Mouse (Mus musculus) skeletal muscle tissue, adult 2 months (tissue): Measurements from ENCODE around the gene Amigo3.
"Not testable (repeated sequence)": the region's sequence is repeated elsewhere in the genome, so short reads cannot be mapped to it uniquely, and the experiment has no call there.

Source experiments
- DNase-seq: peaks from one replicate; pipeline ENCODE4 v3.0.0-alpha.2; 2012; ENCODE audit warnings: low read depth, low spot score

The Amigo3 gene

DNA sequence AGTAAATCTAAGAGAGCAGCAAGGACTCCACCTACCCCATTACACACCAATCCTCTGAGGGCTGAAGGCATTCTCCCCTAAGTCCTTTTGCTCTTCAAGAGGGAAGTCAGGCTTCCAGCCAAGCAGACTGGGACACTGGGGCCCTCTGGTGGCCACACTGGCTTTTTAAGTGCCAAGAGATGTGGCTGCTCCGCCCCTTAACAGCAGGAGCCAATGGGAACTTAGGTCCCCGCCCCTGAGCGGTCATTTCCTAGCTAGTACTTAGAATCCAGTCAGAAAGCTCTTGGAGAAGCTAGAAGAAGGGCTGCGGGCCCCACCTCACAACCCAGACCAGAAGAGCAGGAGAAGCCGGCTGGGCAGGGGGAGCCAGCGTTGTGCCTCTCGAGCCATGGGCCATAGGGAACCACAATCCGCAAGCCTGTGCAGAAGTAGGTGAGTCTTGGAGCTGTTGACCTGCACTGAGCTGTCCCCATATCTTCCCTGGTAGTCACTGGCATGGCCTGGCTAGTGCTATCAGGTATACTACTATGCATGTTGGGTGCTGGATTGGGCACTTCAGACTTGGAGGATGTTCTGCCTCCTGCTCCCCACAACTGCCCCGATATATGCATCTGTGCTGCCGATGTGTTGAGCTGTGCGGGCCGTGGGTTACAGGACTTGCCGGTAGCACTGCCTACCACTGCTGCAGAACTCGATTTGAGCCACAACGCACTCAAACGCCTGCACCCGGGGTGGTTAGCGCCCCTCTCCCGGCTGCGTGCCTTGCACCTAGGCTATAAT, at the start of gene Amigo3:
Gene Amigo3 (plus strand): TSS at position 275 of the 780 bp plus-strand sequence.
- peak; percentile 96 for DNase-seq

DNA sequence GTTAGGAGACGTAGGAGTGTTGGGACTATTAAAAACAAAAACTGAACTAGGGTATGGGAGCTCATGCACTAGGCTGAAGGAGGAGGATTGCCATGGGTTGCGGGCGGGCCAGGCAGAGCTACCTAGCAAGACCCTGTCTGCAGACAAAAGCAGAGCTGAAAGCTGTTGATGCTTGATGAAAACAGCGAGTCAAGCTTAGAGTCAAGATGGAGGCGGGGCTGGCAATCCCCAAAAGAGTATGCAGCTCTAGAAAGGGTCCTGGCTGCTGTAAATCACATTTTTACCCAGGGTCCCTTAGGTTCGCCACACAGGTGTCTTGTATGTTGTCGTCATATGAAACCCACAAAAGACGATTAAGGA, 49.4 kb upstream of the Amigo3 start:
- no peak for DNase-seq

DNA sequence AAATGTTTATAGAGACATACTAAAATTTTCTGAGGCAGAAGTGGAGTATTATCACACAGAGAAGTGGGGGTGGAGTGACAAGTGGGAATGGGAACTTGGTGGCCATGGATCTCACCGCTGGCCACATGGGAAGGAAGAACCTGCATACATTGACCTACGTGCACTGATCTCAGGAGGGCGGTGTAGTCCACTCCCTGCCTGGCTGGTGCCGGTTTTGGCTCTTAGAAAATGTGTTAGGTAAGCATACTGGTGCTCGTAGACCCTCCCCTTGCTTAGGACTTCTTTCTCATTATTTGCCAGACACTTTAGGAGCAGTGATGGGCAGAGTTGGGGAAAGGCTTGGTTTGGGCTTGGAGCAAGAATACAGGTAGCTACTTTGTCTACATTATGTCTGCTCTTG, 44.9 kb upstream of the Amigo3 start:
- no peak for DNase-seq

DNA sequence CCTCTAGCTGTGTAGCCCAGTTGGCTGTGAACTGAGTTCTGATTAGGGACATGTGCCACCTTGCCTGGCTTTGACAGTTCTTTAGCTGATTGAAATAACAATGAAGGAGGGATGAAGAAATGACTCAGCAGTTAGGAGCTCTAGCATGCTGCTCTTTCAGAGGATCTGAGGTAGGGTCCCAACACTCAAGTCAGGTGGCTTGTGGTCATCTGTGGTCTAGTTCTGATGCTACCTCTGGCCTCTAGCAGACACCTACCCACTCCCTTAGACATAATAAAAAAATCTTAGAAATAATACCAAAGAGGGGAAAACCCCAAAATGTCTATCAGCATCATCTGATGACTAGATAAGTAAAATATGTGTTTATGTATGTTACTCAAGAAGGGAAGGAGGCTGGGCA, 42.6 kb upstream of the Amigo3 start:
- no peak for DNase-seq

DNA sequence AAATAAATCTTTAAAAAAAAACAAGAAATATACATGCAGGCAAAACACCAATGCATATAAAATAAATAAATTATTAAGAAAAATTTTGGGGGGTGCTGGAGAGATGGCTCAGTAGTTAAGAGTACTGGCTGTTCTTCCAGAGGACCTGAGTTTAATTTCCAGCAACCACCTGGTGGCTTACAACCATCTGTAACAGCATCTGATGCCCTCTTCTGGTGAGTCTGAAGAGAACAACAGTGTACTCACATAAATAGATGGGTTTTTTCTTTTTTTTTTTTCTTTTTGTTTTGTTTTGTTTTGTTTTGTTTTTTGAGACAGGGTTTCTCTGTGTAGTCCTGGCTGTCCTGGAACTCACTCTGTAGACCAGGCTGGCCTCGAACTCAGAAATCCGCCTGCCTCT, 39.4 kb upstream of the Amigo3 start:
- DNase-seq = not testable (repeated sequence)

DNA sequence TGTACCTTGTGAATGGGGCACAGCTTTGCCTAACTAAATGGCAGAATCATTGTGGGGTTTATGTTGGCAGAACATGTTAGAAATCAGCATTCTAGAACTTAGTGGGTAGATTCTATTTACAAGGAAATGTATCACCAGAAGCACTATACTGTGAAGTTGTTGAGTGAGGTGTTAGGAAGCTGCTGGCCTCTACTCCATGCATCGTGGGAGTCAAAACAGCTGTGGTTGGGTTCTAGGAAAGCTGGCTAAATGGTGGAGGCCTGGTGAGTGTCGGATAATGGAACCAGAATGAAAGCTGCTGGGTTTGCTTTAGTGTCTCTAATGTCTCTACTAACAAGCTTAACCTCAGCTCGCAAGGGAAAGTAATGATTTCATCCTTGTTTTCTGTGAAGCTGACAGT, 35.8 kb upstream of the Amigo3 start:
- DNase-seq = no peak

DNA sequence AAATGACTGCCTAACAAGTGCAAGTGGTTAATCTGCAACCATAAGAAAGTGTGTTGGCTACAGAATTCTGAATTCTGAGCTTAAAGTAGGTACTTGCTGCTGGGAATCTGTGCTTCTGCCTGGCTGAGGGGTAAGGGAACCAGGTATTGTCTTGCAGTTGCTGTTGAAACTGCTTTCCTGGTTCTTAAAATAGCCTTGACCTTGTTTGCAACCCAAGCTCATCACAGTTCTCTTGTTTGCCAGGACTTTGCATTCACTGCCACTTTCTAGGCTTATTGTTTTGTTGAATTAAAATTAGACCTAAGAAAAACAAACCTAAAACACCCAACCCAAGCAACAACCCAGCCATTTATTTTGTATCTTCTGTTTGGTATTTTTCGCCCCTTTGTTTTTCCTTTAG, 32.2 kb upstream of the Amigo3 start:
- DNase-seq = no peak

DNA sequence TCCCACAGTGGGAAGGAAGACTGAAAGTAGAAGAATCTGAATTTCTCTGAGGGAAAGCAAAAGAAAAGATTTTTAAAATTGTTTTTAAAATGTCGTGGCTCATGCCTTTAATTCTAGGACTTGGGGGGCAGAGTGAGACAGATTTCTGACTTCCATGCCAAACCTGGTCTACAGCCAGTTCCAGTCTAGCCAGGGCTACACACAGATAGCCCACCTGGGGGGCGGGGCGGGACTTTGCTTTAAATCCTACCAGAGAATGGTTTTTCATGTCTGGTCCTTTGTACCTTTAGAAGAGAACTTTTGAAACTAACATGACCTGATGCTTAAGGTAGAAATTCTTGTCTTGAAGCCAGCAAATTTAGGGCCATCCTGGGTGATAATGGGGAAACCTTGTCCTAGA, 29.7 kb upstream of the Amigo3 start:
- DNase-seq = no peak

DNA sequence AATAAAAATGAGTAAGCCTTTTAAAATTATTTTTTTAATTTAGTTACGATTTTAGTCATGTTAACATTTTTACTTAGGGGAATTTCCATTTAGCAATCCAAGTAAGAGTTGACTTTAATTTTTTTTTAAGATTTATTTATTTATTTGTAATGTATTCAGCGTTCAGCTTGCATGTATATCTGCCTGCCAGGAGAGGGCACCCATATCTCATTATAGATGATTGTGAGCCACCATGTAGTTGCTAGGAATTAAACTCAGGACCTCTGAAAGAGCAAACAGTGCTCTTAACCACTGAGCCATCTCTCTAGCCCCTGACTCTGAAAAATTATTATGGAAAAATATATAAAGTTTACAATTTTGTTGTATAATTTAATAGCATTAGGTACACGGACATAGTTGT, 26.4 kb upstream of the Amigo3 start:
- DNase-seq = no peak

DNA sequence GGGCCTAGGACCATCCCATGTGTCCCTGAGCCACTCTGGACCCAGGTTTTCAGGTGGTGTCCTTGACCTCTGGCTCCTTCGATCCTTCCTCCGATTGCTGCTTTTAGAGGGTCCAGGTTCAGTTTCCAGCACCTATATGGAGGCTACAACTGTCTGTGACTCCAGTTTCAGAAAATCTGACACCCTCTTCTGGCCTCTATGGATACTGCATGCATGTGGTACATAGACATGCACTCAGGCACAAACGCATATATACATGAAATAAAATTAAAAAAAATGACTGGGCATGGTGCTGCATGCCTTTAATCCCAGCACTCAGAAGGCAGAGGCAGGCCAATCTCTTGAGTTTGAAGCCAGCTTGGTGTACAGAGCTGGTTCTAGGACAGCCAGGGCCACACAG, 25.1 kb upstream of the Amigo3 start:
- no peak for DNase-seq

DNA sequence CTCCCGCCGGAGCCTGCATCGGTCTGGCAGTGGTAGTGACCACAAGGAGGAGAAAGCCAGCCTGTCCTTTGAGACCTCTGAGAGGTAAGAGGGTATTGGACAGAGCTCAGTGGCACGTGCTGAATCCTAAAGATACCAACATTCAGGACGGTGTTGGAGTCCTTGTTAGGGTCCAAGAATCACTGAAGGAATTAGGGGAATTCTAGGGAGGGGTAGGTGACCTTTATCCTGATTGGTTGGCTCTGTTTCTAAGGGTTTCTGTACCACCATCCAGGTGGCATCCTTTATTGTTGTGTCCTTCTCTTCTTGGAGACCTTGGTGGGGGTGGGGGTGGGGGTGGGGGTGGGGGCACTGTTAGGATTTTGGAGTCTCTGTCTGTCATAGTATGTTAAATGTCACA, 20.8 kb upstream of the Amigo3 start:
- DNase-seq = no peak

DNA sequence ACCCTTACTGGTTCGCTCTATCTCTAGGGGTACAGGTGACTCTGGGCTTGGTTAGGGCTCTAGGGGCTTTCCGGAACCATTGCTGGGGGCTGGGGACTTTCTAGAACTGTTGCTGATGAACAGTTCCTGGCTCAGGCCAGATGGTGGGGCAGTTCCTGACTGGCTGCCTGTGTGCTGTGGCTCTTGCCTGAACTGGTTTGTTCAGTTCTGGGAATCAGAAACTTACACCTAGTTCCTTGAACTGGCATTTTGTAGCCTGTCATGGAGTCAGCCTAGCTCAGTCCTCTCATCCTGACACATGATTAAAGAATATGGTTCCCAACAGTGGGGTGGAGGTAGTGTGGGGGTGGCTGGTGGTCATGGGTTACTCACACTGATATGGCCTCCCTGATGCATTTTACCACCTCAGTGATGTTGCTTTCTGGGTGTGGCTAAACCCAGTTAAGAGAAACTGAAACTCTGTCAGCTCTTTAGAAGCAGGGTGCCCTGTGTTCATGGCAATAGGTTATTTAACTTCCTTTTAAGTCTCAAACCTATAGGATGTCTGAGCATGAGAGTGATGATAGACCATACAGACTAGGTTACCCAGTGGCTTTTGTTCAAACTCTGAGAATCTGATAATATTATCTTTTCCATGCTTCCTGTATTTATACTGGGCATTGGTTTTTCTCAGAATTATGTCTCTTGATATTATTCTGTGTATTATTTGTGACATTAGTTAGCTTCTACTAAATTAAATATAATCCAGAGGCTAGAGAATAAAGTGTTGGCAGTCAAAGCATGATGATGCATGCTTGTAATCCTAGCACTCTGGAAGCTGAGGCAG, 17.4 kb upstream of the Amigo3 start:
- DNase-seq = no peak

DNA sequence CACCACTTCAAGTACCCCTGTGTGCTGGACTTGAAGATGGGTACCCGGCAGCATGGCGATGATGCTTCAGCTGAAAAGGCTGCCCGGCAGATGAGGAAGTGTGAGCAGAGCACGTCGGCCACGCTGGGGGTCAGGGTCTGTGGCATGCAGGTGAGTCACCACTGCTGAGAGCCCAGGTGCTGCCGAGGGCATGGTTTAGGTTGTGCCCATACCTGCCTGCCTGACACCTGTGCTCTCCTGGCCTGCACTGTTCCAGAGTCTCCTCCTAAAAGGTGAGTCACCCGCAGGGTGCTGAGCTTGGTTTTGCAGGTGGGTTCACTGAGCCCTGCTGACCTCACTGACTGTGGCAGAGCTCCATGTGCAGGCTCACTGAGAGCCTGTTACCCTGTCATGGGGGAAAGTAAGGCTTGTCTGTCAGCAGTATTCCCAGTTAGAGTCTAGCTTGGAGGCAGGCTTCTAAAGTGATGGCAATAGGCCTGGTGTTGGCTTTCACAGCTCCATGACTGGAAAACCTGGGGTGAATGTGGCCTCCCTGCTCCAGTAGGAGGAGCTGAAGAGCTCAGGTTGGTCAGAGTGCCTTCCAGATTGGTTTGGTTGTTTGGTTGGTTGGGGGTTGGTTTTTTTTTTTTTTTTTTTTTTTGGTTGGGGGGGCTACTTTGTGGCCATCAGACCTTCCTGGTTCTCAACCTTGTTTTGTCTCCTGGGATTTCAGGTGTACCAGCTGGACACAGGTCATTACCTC, 8.0 kb upstream of the Amigo3 start:
- no peak for DNase-seq

DNA sequence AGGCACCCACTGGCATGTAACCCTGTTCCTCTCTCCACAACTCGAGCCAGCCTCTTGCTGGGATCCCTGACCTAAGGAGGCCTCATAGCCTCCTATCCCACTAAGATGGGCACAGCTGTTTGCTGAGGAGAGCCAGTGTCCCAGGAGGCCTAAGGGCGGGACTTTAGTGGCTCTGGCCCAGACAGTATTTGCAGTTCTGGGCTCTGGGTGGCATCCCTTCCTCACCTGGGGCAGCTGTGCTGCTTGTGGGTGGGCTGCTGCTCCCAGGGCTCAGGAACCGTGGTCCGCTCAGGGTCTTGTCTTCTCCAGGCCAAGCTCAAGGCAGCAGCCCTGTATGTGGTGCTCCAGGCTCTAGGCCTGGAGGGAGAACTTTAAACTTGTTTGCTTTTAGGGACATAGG, 6.4 kb upstream of the Amigo3 start:
- DNase-seq = no peak

DNA sequence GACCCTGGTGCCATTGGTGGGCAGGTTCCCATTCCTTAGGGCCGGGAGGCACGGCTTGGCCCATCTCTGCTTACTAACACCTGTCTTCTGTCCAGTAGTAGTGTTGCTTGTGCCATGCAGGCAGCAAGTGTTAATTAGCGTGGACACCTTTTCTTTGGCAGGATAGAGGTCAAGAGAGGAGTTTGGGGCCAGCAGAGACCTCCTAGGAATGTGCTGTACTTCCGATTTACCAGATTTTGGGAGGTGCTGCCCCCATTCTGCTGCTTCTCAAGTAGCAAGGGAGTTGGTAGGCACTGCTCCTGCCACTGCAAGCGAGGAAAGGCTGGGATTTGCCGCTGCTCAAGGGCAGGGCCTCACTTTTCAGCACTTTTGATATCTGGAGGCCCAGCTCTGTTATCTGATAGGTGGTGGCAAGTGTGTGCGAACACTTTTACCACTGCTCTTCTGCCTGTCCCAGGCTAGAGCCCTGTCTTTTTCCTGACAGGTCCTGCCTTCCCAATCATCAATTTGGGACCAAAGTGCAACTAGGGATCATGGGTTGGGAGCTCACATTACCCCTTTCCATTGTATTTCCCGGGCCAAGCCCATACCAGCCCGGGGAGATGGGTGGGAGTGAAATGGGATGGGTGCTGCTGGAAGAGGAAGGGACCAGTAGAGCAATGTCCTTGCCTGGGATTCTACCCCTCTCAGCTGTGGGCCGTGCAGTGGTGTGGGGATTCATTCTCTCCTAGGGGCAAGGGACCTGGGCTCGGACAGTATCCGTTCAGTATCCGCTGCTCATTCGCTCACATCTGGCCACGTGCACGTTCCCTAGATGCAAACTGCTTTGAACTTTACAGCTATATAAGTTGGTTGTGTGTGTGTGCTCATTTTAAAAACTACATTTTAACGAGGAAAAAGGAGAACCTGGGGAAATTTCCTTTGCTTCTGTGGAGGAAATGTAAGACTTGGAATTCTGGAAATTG, 5.1 kb upstream of the Amigo3 start:
- no peak for DNase-seq

DNA sequence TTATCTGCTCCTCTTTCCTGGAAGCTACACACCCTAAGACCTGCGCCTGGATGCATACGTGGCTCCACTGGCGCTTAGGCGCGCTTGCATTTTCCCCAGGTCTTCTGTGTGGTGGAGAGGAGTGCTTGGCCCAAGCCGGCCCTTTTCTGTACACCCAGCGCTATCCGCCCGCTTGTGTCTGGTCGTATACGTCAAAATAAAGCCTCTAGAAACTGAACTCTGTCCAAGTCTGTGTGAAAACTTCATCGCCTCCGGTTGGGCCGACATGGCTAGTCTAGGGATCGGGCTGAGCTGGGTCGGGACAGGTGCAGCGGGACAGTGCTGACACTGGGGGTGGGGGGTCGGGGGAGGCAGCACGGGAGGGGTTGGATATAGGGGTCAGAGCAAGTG, 4.4 kb upstream of the Amigo3 start:
- DNase-seq = peak; percentile 40

DNA sequence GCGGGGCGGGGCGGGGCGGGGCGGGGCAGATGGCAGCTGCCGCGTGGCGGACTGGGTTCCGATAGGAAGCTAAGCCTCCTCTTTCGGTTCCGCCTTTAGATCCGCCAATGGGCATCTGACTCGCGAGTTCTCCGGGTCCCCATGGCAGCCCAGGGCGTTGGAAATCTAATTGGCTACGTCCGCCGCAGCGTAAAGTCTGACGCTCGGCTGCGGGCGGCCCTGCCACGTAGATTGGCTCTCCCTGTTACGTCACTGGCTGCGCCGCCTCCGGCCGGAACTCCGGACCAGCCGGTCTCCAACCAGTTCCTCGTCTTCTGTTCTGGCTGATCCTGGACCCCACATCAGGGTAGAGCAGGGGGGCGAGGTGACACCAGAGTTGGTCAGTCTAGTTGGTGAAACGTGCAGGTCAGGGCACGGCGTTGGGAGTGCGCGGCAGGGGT, 3.9 kb upstream of the Amigo3 start, which contains the start of gene Gmppb:
Gene Gmppb (plus strand): TSS at position 227 of the 440 bp plus-strand sequence.
- peak; percentile 97 for DNase-seq

DNA sequence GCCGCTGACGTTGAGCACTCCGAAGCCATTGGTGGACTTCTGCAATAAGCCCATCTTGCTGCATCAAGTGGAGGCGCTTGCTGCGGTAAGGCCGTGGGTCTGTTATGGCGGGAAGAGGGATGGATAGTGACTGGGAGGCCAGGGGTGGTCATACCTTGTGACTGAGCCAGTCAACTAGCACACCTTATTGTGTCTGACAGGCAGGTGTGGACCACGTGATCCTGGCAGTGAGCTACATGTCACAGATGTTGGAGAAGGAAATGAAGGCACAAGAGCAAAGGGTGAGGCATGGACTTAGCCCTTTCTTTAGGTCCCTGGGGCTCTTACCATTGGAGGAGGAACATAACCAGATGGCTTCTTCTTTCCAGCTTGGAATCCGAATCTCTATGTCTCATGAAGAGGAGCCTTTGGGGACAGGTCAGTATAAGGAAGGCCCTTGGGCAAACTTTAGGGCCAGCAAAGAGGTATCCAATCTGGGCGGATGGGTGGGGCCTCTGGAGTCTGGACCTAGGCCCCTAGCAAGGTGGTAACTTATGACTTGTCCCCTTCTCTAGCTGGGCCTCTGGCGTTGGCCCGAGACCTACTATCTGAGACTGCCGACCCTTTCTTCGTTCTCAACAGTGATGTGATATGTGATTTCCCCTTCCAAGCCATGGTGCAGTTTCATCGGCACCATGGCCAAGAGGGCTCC, 3.3 kb upstream of the Amigo3 start:
- DNase-seq = no peak

DNA sequence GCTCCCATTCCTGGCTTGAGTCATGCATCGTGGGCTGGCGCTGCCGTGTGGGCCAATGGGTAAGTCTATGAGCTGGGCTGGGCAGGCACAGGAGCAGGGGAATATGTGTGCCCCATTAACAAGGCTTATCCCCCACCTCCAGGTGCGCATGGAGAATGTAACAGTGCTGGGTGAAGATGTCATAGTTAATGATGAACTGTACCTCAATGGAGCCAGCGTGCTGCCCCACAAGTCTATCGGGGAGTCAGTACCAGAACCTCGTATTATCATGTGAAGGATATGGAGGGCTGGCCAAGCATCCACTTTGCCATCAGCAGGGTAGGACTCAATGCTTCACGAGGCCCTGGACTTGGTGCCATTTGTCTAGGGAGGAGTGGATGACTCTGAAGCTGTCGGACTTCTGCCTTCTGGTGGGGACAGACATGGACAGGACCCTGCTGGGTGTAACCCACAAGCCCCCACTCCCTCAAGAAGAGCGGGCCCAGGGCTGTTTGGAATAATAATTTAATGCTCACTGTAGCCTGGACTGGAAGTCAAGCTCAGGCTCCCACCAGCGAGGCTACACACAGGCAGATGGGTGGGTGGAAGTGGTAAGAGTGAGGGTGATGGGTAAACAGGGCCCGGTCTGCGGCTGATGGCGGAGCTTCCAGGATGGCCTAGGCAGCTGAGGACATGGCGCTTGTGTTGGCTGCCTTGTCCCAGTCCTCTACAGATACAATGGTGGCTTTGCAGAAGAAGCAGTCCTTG, 1.6 kb upstream of the Amigo3 start:
- no peak for DNase-seq

DNA sequence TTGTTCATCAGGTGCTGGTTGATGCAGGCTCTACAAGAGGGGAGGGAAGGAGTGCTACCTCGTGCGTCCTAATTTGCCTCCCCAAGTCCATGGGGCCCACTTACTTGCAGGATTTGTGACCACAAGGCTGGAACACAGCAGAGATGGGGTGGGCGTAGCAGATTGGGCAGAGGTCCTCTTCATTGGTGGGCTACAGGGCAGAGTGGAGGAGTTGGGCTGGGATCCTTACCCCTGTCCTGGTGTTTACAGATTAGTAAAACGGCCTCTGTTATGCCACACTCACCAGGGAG, 1.1 kb upstream of the Amigo3 start:
- no peak for DNase-seq
